ENCODE assay signal across 10 mouse cellular contexts in the genomic region with DNA sequence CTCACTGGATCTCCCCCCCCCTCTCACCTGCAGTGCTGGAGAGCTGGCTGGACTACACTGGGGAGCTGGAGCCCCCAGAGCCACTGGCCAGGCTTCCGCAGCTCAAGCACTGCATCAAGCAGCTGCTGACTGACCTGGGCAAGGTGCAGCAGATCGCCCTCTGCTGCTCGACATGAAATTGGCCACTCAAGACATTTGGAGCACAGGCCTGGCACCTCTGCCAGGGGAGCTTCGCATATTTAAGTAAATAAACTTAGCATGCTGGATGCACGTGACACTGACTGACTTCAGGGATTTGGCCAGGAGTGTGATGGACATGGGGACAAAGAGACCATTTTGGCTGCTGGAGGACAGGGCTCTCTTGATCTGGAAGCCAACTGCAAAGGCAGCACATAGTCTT. TPM values are rescaled to one million over a fixed set of nuclear protein-coding genes. Genes with fewer than 3 reads are reported as not detected.
DNase-seq lines count a peak whose midpoint lies in the region; ATAC-seq and TF ChIP-seq lines count a peak whose summit lies in the region.
"Had no signal": no experiment of that assay in that cellular context is flagged by ENCODE, and none has a peak within 500 bp of the region (broad histone marks: within the 10 kb centered on the region; RNA-seq: fewer than 3 reads in every experiment).

No protein-coding gene starts in this region.

- 57% methylated on average over 5 of the region's 5 CpGs for WGBS in hindbrain, embryonic 16.5 days
- WGBS in hindbrain, embryonic 14.5 days, result 61% methylated on average over 5 of the region's 5 CpGs

- 0 out of 2 replicates have a peak, but pooled peaks have one; percentile 28 for ATAC-seq in hindbrain, embryonic 16.5 days
- no peak for ATAC-seq in hindbrain, embryonic 14.5 days (ENCODE audit: low FRiP score)
- no peak for ATAC-seq in inflammation-experienced regulatory T-cells, adult 6 months
- no peak for ATAC-seq in frontal cortex, adult (ENCODE audit: low TSS enrichment)

- H3K27me3 ChIP-seq in hindbrain, embryonic 16.5 days (replicated peaks; ENCODE audit: control insufficient read depth, insufficient read depth, low read length), result no peaks in the 10 kb centered on the region
- H3K27me3 ChIP-seq in hindbrain, embryonic 14.5 days (ENCODE audit: control insufficient read depth, insufficient read depth, low read length), result no peaks in the 10 kb centered on the region
- no peaks in the 10 kb centered on the region for H3K27me3 ChIP-seq in ES-Bruce4 (ENCODE audit: control insufficient read depth, insufficient read depth, low read length, poor library complexity, severe bottlenecking)
- H3K27me3 ChIP-seq: embryonic facial prominence, embryonic 15.5 days; limb, embryonic 12.5 days had no signal

- no peak overlapping the region for H3K27ac ChIP-seq in hindbrain, embryonic 16.5 days (ENCODE audit: low read depth, low read length)
- H3K27ac ChIP-seq in hindbrain, embryonic 14.5 days, result no peak overlapping the region
- no peak overlapping the region for H3K27ac ChIP-seq in ES-Bruce4 (ENCODE audit: insufficient read depth, low read length)
- H3K27ac ChIP-seq: embryonic facial prominence, embryonic 15.5 days; limb, embryonic 12.5 days had no signal

- H3K4me2 ChIP-seq in hindbrain, embryonic 16.5 days (ENCODE audit: low read length), result no peak overlapping the region
- H3K4me2 ChIP-seq in hindbrain, embryonic 14.5 days (replicated peaks), result no peak overlapping the region
- H3K4me2 ChIP-seq: embryonic facial prominence, embryonic 15.5 days; limb, embryonic 12.5 days had no signal

- DNase-seq in hindbrain, embryonic 14.5 days (ENCODE audit: low spot score), result no peak
- peak; percentile 44 for DNase-seq in A20 (ENCODE audit: low read depth, low spot score)
- DNase-seq in kidney, postnatal 14 days, result peak; percentile 51
- no peak for DNase-seq in frontal cortex, postnatal 36 days (ENCODE audit: low spot score in 2 of 2)

- no peaks in the 10 kb centered on the region for H3K9me3 ChIP-seq in hindbrain, embryonic 16.5 days (ENCODE audit: control insufficient read depth, low read length)
- H3K9me3 ChIP-seq in hindbrain, embryonic 14.5 days (ENCODE audit: control insufficient read depth, low read length), result no peaks in the 10 kb centered on the region
- H3K9me3 ChIP-seq in ES-Bruce4 (replicated peaks; ENCODE audit: control insufficient read depth, insufficient read depth, low read length, poor library complexity, severe bottlenecking), result no peaks in the 10 kb centered on the region
- H3K9me3 ChIP-seq: embryonic facial prominence, embryonic 15.5 days; limb, embryonic 12.5 days had no signal

- H3K4me3 ChIP-seq in hindbrain, embryonic 16.5 days (ENCODE audit: low read length), result no peak overlapping the region
- H3K4me3 ChIP-seq in hindbrain, embryonic 14.5 days (replicated peaks; ENCODE audit: low read length), result no peak overlapping the region
- no peak overlapping the region for H3K4me3 ChIP-seq in ES-Bruce4 (ENCODE audit: low read depth, low read length)
- H3K4me3 ChIP-seq: embryonic facial prominence, embryonic 15.5 days; limb, embryonic 12.5 days had no signal

- H3K36me3 ChIP-seq in hindbrain, embryonic 16.5 days (ENCODE audit: control insufficient read depth, insufficient read depth, low read length), result peaks cover 13% of the 10 kb centered on the region
- H3K36me3 ChIP-seq in hindbrain, embryonic 14.5 days (replicated peaks; ENCODE audit: control insufficient read depth, insufficient read depth), result peaks cover 47% of the 10 kb centered on the region
- peaks cover 12% of the 10 kb centered on the region; the same call in 1 of the 2 replicates for H3K36me3 ChIP-seq in ES-Bruce4 (ENCODE audit: control insufficient read depth, insufficient read depth, low read length, poor library complexity, severe bottlenecking)

- no peak overlapping the region for H3K9ac ChIP-seq in hindbrain, embryonic 16.5 days (ENCODE audit: low read depth, low read length)
- no peak overlapping the region for H3K9ac ChIP-seq in hindbrain, embryonic 14.5 days
- no peak overlapping the region for H3K9ac ChIP-seq in ES-Bruce4 (ENCODE audit: low read depth, poor library complexity, severe bottlenecking)
- H3K9ac ChIP-seq: embryonic facial prominence, embryonic 15.5 days; limb, embryonic 12.5 days had no signal

- TF ChIP-seq EP300 in ES-Bruce4 (IDR thresholded peaks at IDR 0.05; ENCODE audit: insufficient read depth, low read depth, low read length), result no peak

- TF ChIP-seq CTCF in ES-Bruce4 (IDR thresholded peaks at IDR 0.05; ENCODE audit: low read depth, low read length), result peak; percentile 72

- H3K4me1 ChIP-seq in hindbrain, embryonic 16.5 days (ENCODE audit: control insufficient read depth, insufficient read depth, low read depth, low read length), result peaks cover 8% of the 10 kb centered on the region
- peaks cover 6% of the 10 kb centered on the region; the same call in 1 of the 2 replicates for H3K4me1 ChIP-seq in hindbrain, embryonic 14.5 days (replicated peaks; ENCODE audit: control insufficient read depth, insufficient read depth, low read length)
- H3K4me1 ChIP-seq in ES-Bruce4 (ENCODE audit: control insufficient read depth, insufficient read depth, low read length), result no peaks in the 10 kb centered on the region

- TF ChIP-seq POLR2A in ES-Bruce4 (IDR thresholded peaks at IDR 0.05; ENCODE audit: insufficient read depth, low read length), result no peak

RNA-seq across cellular contexts. Expression of gene Cnbd2, which starts 4.8 kb away (rescaled TPM):
- 6.2 and 6.8 TPM in 2 replicates for polyA plus RNA-seq in hindbrain, embryonic 16.5 days (2015; fragmentation: Nextera tagmentation; extraction: Ambion mirVana)
- polyA plus RNA-seq in hindbrain, embryonic 14.5 days (2014; fragmentation: Nextera tagmentation; extraction: Ambion mirVana), result 5.8 and 8.0 TPM in 2 replicates
- 4.8 and 6.5 TPM in 2 replicates for polyA plus RNA-seq in ES-Bruce4 (2011; ENCODE audit: insufficient read depth, insufficient read length, low read depth, missing spikeins)
- 1 to 10 TPM; 5.3 to 7.5 (median 5.8) TPM for polyA plus RNA-seq in inflammation-experienced regulatory T-cells, adult 6 months (2017; shearing (Covaris generic))

RNA-seq across cellular contexts. Expression of gene Scand1, which starts 5.2 kb away (rescaled TPM):
- 77.3 and 84.0 TPM in 2 replicates for polyA plus RNA-seq in hindbrain, embryonic 16.5 days (2015; fragmentation: Nextera tagmentation; extraction: Ambion mirVana)
- polyA plus RNA-seq in hindbrain, embryonic 14.5 days (2014; fragmentation: Nextera tagmentation; extraction: Ambion mirVana), result 93.0 and 104 TPM in 2 replicates
- polyA plus RNA-seq in ES-Bruce4 (2011; ENCODE audit: insufficient read depth, insufficient read length, low read depth, missing spikeins), result 20.1 and 20.5 TPM in 2 replicates
- polyA plus RNA-seq in inflammation-experienced regulatory T-cells, adult 6 months (2017; shearing (Covaris generic)), result 1 to 10 TPM in 2 of 3 experiments, not detected in 1; 2.8 to 5.1 TPM

Comparison
In these comparisons a context has a peak if more than half of its experiments do, and no peak if none do; other contexts are left out.
1. DNase-seq: peak in A20 (single experiment) and kidney, postnatal 14 days (single experiment); none in hindbrain, embryonic 14.5 days (single experiment) and frontal cortex, postnatal 36 days (0 of 2).